Mouse (Mus musculus): ENCODE measurements around the gene Il2rb. TPM values are rescaled to one million over a fixed set of nuclear protein-coding genes. Genes with fewer than 3 reads are reported as not detected.

The Il2rb gene
- polyA plus RNA-seq, 1 experiment from 2014 or later: 0.05 TPM

DNA sequence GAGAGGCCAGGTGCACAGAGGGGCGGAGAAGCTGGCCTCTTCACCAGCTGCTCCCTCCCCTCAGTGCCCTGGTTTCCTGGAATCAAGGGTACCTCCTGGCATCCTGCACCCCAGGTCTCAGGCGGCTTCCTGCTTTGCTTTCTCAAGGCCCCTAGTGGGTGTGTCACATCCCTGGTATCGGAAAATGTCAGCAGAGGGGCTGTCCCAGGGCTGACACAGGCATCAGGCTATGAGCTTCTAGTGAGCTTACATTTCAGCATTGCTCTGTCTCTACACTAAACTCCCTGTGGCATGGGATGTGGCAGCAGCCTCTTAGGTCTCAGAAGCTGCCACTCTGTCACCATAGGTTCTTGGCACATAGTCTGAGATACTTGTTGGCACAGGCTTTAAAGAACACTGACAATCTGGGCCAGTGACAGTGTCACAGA lies 19.5 kb downstream of the Il2rb start:
- H3K4me3 ChIP-seq: no peak overlapping the region
- H3K27me3 ChIP-seq: no peaks in the 10 kb centered on the region
- no peaks in the 10 kb centered on the region for H3K4me1 ChIP-seq (replicated peaks)
- no peaks in the 10 kb centered on the region for H3K9me3 ChIP-seq
- ATAC-seq (ENCODE audit: low FRiP score): no peak
- no peaks in the 10 kb centered on the region for H3K36me3 ChIP-seq
- WGBS: 79% methylated on average over 3 of the region's 3 CpGs
- H3K9ac ChIP-seq: no peak overlapping the region
- no peak overlapping the region for H3K4me2 ChIP-seq
- H3K27ac ChIP-seq: no peak overlapping the region

GRCm38 (mm10) chr15:78473442-78473841 lies 21.6 kb downstream of the Il2rb start:
- no peak for ATAC-seq (ENCODE audit: low FRiP score)
- Histone ChIP-seq H3K4me2 (no peak overlapping the region), H3K36me3 (no peaks in the 10 kb centered on the region), H3K9me3 (no peaks in the 10 kb centered on the region), H3K4me1 (replicated peaks) (no peaks in the 10 kb centered on the region), H3K27ac (no peak overlapping the region), H3K4me3 (no peak overlapping the region), H3K9ac (no peak overlapping the region), H3K27me3 (no peaks in the 10 kb centered on the region)
- 80% methylated on average over 6 of the region's 6 CpGs for WGBS

GRCm38 (mm10) chr15:78471902-78472301 lies 23.2 kb downstream of the Il2rb start:
- Histone ChIP-seq H3K36me3 (no peaks in the 10 kb centered on the region), H3K4me1 (replicated peaks) (no peaks in the 10 kb centered on the region), H3K4me2 (no peak overlapping the region), H3K27ac (no peak overlapping the region), H3K27me3 (no peaks in the 10 kb centered on the region), H3K9me3 (no peaks in the 10 kb centered on the region), H3K4me3 (no peak overlapping the region), H3K9ac (no peak overlapping the region)
- 52% methylated on average over 7 of the region's 7 CpGs for WGBS
- no peak for ATAC-seq (ENCODE audit: low FRiP score)

DNA sequence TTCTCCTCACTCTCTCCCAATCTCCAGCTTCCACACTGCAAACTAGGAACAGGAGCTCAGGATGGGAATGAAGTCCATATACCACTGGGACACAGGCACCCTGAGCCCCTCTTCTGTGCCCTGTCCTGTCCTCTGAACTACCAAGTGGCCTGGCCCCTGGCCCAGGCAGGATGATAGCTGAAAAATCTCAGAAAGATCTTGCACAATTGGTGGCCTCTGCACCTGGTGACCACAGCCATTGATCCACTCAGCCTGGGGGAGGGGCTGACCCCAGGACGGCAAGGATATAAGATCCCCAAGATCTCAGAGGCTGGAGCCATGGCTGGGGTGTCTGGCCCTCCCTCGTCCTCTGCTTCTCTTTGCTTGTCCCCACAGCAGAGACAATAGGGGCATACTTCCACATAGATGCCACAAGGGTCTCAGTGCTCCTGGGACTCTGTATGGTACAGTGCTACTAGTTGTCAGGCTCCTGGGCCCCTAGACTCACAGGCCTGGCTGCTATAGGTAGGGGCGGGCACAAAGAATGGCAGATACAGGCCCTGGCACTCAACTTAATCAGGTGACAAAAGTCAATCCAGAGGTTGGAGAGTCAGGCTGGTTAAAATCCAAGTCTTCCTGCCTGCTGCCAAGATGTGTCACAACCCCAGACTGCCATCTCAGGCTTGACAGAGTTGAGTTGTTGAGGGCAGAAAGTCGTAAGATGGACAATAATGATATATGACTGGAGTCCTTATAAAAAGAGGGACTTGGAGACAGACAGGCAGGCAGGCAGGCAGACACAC lies 24.4 kb downstream of the Il2rb start:
- no peak overlapping the region for H3K27ac ChIP-seq
- H3K4me1 ChIP-seq (replicated peaks): no peaks in the 10 kb centered on the region
- H3K36me3 ChIP-seq: no peaks in the 10 kb centered on the region
- H3K9ac ChIP-seq: no peak overlapping the region
- H3K4me2 ChIP-seq: no peak overlapping the region
- no peaks in the 10 kb centered on the region for H3K27me3 ChIP-seq
- WGBS: 78% methylated on average over 4 of the region's 4 CpGs
- no peaks in the 10 kb centered on the region for H3K9me3 ChIP-seq
- ATAC-seq (ENCODE audit: low FRiP score): no peak
- H3K4me3 ChIP-seq: no peak overlapping the region

DNA sequence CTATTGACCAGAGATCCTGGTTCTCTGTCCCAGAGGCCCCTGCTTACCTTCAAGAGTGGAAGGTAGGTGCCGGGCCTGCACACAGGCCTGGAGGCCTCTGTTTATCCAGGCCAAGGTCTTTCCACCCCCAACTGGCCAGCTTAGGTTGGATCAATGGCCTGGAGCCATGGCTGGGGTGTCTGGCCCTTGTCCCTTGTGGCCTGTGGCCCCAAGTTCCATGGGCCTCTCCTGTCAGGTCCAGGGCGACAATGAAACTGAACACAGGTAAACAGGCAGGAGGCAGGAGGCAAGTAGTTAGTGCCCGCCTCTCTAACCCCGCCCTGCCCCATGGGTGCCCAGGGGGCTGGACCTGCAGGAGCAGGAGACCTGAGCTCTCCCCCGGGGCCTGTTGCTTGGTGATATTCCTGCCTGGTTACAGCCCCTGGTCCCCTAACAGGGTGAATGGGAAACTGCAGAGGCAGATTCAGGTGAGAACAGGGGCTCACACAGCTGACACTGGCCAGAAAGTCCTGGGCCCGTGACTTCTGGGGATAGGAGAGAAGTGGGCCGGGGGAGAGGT lies 26.6 kb downstream of the Il2rb start, which contains the start of gene Tmprss6:
Gene Tmprss6, minus strand, starts transcription at position 256 of the 559 bp plus-strand sequence.
- WGBS: 79% methylated on average over 7 of the region's 7 CpGs
- Histone ChIP-seq H3K4me2 (no peak within 1 kb of the TSS), H3K27ac (no peak within 1 kb of the TSS), H3K9me3 (no peaks in the 10 kb centered on the region), H3K9ac (no peak within 1 kb of the TSS), H3K27me3 (no peaks in the 10 kb centered on the region), H3K4me3 (no peak within 1 kb of the TSS), H3K4me1 (replicated peaks) (no peaks in the 10 kb centered on the region), H3K36me3 (no peaks in the 10 kb centered on the region)
- no peak for ATAC-seq (ENCODE audit: low FRiP score)

DNA sequence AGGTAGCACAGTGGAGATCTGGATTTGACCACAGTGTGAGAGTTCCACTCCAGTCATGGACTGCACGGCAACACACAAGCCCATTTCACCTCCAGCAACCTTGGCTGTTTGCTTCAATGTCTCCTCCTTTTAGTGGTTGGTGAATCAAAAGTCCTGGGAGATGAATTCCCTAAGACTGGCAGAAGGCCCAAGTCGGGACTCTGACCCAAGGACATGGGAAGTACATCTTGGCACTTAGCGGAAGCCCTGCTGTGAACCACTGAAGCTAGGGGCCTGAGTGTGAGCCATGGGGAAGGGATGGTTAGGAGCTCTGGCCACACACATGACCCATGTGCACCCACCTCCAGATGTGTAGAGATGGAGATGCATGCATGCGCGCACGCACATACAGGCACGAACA lies 27.5 kb downstream of the Il2rb start:
- H3K36me3 ChIP-seq: no peaks in the 10 kb centered on the region
- no peak overlapping the region for H3K27ac ChIP-seq
- H3K9me3 ChIP-seq: no peaks in the 10 kb centered on the region
- 93% methylated on average over 7 of the region's 7 CpGs for WGBS
- H3K9ac ChIP-seq: no peak overlapping the region
- H3K4me1 ChIP-seq (replicated peaks): no peaks in the 10 kb centered on the region
- ATAC-seq (ENCODE audit: low FRiP score): no peak
- no peak overlapping the region for H3K4me3 ChIP-seq
- no peaks in the 10 kb centered on the region for H3K27me3 ChIP-seq
- no peak overlapping the region for H3K4me2 ChIP-seq

DNA sequence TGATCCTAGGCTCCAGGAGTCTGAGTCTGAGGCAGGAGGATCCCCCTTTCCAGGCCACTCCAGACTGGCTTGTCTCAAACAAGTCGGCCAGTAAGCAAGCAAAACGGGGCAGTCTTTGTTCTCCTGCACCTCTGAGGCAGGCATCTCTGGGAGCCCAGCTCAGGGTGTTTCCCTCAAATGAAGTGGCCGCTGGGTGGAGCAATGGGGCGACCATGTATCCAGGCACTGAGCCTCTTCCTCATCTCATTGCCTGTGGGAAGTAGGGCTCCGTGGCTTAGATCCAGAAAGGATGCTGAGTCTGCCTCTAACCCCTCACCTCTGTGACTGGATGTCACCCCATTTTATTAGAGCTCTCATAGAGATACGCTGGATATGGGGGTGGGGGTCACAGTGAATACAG lies 28.3 kb downstream of the Il2rb start:
- Histone ChIP-seq H3K4me2 (no peak overlapping the region), H3K36me3 (no peaks in the 10 kb centered on the region), H3K9ac (no peak overlapping the region), H3K27me3 (no peaks in the 10 kb centered on the region), H3K27ac (no peak overlapping the region), H3K4me3 (no peak overlapping the region), H3K9me3 (no peaks in the 10 kb centered on the region), H3K4me1 (replicated peaks) (no peaks in the 10 kb centered on the region)
- WGBS: 34% methylated on average over 6 of the region's 6 CpGs
- no peak for ATAC-seq (ENCODE audit: low FRiP score)

- WGBS: 90% methylated on average over 2 of the region's 2 CpGs
- Histone ChIP-seq H3K9ac (no peak overlapping the region), H3K4me1 (replicated peaks) (no peaks in the 10 kb centered on the region), H3K4me2 (no peak overlapping the region), H3K9me3 (no peaks in the 10 kb centered on the region), H3K27me3 (no peaks in the 10 kb centered on the region), H3K36me3 (no peaks in the 10 kb centered on the region), H3K4me3 (no peak overlapping the region), H3K27ac (no peak overlapping the region)
- ATAC-seq (ENCODE audit: low FRiP score): no peak
These were observed 32.1 kb downstream of the Il2rb start for GRCm38 (mm10) chr15:78462981-78463380.

- no peaks in the 10 kb centered on the region for H3K9me3 ChIP-seq
- no peak overlapping the region for H3K4me2 ChIP-seq
- peaks cover 12% of the 10 kb centered on the region; the same call in 1 of the 2 replicates for H3K4me1 ChIP-seq (replicated peaks)
- no peak overlapping the region for H3K27ac ChIP-seq
- 82% methylated on average over 10 of the region's 10 CpGs for WGBS
- no peaks in the 10 kb centered on the region for H3K36me3 ChIP-seq
- no peak for ATAC-seq (ENCODE audit: low FRiP score)
- H3K9ac ChIP-seq: no peak overlapping the region
- no peak overlapping the region for H3K4me3 ChIP-seq
- no peaks in the 10 kb centered on the region for H3K27me3 ChIP-seq
These were observed 37.9 kb downstream of the Il2rb start for GRCm38 (mm10) chr15:78457193-78457592.

- no peaks in the 10 kb centered on the region for H3K36me3 ChIP-seq
- H3K9me3 ChIP-seq: no peaks in the 10 kb centered on the region
- H3K27me3 ChIP-seq: no peaks in the 10 kb centered on the region
- 58% methylated on average over 7 of the region's 7 CpGs for WGBS
- H3K4me2 ChIP-seq: no peak overlapping the region
- no peak overlapping the region for H3K9ac ChIP-seq
- peaks cover 15% of the 10 kb centered on the region; the same call in 1 of the 2 replicates for H3K4me1 ChIP-seq (replicated peaks)
- no peak overlapping the region for H3K4me3 ChIP-seq
- 0 out of 2 replicates have a peak overlapping the region, but pooled peaks have one; percentile 23 for H3K27ac ChIP-seq
- no peak for ATAC-seq (ENCODE audit: low FRiP score)
These were observed 39.0 kb downstream of the Il2rb start for GRCm38 (mm10) chr15:78456051-78456450.

- Histone ChIP-seq H3K27ac (no peak overlapping the region), H3K27me3 (no peaks in the 10 kb centered on the region), H3K36me3 (no peaks in the 10 kb centered on the region), H3K9me3 (no peaks in the 10 kb centered on the region), H3K4me3 (no peak overlapping the region), H3K4me1 (replicated peaks) (peaks cover 18% of the 10 kb centered on the region; the same call in 1 of the 2 replicates), H3K4me2 (no peak overlapping the region), H3K9ac (no peak overlapping the region)
- no peak for ATAC-seq (ENCODE audit: low FRiP score)
- 91% methylated on average over 4 of the region's 4 CpGs for WGBS
These were observed 39.9 kb downstream of the Il2rb start for GRCm38 (mm10) chr15:78455168-78455567.

GRCm38 (mm10) chr15:78452929-78453328 lies 42.1 kb downstream of the Il2rb start:
- Histone ChIP-seq H3K4me3 (no peak overlapping the region), H3K36me3 (no peaks in the 10 kb centered on the region), H3K27me3 (no peaks in the 10 kb centered on the region), H3K27ac (no peak overlapping the region), H3K4me1 (replicated peaks) (peaks cover 34% of the 10 kb centered on the region), H3K4me2 (no peak overlapping the region), H3K9me3 (no peaks in the 10 kb centered on the region), H3K9ac (no peak overlapping the region)
- ATAC-seq (ENCODE audit: low FRiP score): no peak
- WGBS: 96% methylated on average over 3 of the region's 3 CpGs

DNA sequence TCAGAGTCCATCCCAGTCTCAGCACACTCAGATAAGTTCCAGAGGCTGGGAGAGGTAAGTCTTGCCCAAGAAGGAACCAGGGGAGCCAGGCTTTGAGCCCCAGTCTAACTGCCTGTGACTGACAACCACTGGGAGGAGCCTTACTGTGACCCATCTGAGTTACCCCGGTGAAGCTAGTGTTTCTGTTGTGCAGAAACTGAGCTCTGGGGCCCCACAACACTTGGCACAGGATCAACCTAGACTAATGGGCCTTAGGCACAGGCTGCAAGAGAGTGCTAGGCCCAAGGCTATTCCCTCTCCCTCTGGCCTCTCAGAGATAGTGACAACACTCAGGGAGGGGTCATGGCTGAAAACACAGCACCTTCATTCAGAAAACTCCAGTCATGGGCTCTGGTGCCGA lies 43.9 kb downstream of the Il2rb start:
- 78% methylated on average over 2 of the region's 2 CpGs for WGBS
- ATAC-seq (ENCODE audit: low FRiP score): no peak
- Histone ChIP-seq H3K4me2 (no peak overlapping the region), H3K36me3 (no peaks in the 10 kb centered on the region), H3K27ac (no peak overlapping the region), H3K9ac (no peak overlapping the region), H3K4me1 (replicated peaks) (peaks cover 35% of the 10 kb centered on the region), H3K27me3 (no peaks in the 10 kb centered on the region), H3K4me3 (no peak overlapping the region), H3K9me3 (no peaks in the 10 kb centered on the region)
